Mouse (Mus musculus) intestine, embryonic 16.5 days (tissue): ENCODE results near the gene Oprd1. TPM values are rescaled to one million over a fixed set of nuclear protein-coding genes. Genes with fewer than 3 reads are reported as not detected.

ENCODE experiments used
- ATAC-seq: fragments of 200-750 bp; cut with Nextera tagmentation; 2 replicates; pipeline ENCODE4 v1.8.0; 2017; ENCODE audit warnings: moderate TSS enrichment, moderate library complexity
- H3K27ac ChIP-seq: fragments of 300-500 bp; sonication (generic); 2 replicates; pipeline ENCODE4 v1.5.1; 2014; ENCODE audit warnings: mild to moderate bottlenecking, low read length
- H3K27me3 ChIP-seq: fragments of 300-500 bp; sonication (generic); replicated peaks from 2 replicates; pipeline ENCODE4 v1.6.1; 2014; ENCODE audit warnings: low read length, control low read depth, mixed read lengths; ENCODE audit not compliant: control insufficient read depth, insufficient read depth
- H3K36me3 ChIP-seq: fragments of 300-500 bp; sonication (generic); 2 replicates; pipeline ENCODE4 v1.6.1; 2014; ENCODE audit warnings: low read length, control low read depth; ENCODE audit not compliant: control insufficient read depth, insufficient read depth
- H3K4me1 ChIP-seq: fragments of 300-500 bp; sonication (generic); 2 replicates; pipeline ENCODE4 v1.6.1; 2014; ENCODE audit warnings: low read length, control low read depth, mixed read lengths; ENCODE audit not compliant: control insufficient read depth, insufficient read depth
- H3K4me2 ChIP-seq: fragments of 300-500 bp; sonication (generic); 2 replicates; pipeline ENCODE4 v1.6.1; 2014; ENCODE audit warnings: low read depth, low read length, control low read depth
- H3K4me3 ChIP-seq: fragments of 300-500 bp; sonication (generic); 2 replicates; pipeline ENCODE4 v1.5.1; 2014; ENCODE audit warnings: mild to moderate bottlenecking, low read length
- H3K9ac ChIP-seq: fragments of 300-500 bp; sonication (generic); 2 replicates; pipeline ENCODE4 v1.6.1; 2014; ENCODE audit warnings: low read depth, low read length
- H3K9me3 ChIP-seq: fragments of 300-500 bp; sonication (generic); 2 replicates; pipeline ENCODE4 v1.6.1; 2016; ENCODE audit warnings: low read length, control low read depth; ENCODE audit not compliant: control insufficient read depth
- WGBS: fragments of 180-500 bp; shearing (Covaris S2); extraction: QIAGEN DNeasy Blood & Tissue Kit; methylation state at CpG from one replicate; pipeline ENCODE4 v1.1.7; 2014; 5-methylcytosine and 5-hydroxymethylcytosine counted together
- polyA plus RNA-seq: library from polyadenylated mRNA; unstranded; fragments of >200 nt; fragmentation: Nextera tagmentation; extraction: Ambion mirVana; gene quantifications from 2 replicates; pipeline ENCODE4 v1.2.1, GENCODE M21; 2015

Gene Oprd1
- 0.22 and 0.26 TPM in 2 replicates for polyA plus RNA-seq

DNA sequence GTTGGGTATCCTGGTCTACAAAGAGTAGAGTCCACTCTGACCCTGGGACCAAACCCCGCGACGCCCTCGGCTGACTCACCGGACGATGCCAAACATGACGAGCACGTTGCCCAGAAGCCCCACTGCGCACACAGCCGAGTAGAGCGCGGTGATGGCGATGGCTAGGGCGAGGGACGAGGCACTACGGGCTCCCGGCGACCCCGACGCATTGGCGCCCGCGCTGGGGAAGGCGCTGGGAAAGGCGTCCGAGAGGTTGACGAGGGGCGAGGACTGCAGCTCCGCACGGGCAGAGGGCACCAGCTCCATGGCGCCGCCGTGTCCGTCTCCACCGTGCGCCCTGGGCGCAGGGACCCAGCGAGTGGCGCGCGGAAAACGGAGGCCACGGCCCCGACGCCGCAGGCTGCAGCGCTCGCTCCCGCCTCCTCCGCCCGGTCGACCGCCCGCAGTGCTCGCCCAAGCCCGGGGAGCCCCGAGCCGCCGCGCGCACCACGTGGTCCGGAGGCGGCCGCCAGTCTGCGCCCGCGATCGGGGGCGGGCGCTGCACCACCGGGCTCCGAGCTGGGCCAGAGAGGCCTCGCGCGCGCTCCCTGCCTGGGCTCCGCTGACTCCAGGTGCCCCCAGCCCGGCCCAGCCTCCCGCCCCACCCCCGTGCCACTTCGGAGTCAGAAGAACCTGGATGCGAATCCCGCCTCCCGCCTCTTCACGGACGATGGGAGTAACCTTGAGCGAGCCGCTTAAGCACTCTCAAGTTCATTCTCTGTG is at the start of gene Oprd1:
Gene Oprd1 (minus strand): TSS at position 407 of the 762 bp plus-strand sequence.
- Histone ChIP-seq H3K27ac (no peak within 1 kb of the TSS), H3K4me3 (peak within 1 kb of the TSS; percentile 50), H3K27me3 (peaks cover 24% of the 10 kb centered on the region), H3K9ac (peak within 1 kb of the TSS; percentile 56; the same call in 1 of the 2 replicates), H3K4me2 (peak within 1 kb of the TSS; percentile 91), H3K9me3 (no peaks in the 10 kb centered on the region), H3K36me3 (no peaks in the 10 kb centered on the region), H3K4me1 (peaks cover 3% of the 10 kb centered on the region; the same call in 1 of the 2 replicates)
- ATAC-seq: peak; percentile 58
- WGBS: under 1% methylated on average over 84 of the region's 89 CpGs

DNA sequence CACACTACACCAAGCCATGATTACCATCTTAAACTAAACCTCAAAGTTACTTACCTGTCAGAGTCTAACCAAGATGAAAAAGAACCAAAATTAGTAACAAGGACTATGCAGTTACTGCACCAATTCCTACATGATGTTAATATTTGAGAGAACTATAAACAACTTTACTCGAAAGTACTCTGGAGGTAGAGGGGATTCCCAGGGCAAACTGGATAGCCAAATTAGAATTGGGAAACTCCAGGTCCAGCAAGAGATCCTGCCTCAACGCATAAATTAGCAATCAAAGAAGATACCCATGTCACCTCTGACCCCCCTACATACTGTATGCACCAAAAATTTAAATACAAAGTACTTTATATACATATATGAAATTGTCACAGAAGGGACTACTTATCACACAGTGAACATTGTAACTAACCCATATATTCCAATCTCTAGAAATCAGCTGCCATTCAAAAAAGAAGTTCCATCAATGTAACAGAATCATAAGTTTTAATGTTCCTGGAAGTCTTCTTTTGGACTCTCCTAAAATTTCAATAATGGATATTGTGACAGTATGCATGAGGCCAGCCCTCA is 43.6 kb upstream of the Oprd1 start:
- 90% methylated on average over 2 of the region's 2 CpGs for WGBS
- no peak overlapping the region for H3K4me2 ChIP-seq
- no peak overlapping the region for H3K27ac ChIP-seq
- no peaks in the 10 kb centered on the region for H3K27me3 ChIP-seq
- H3K4me1 ChIP-seq: no peaks in the 10 kb centered on the region
- H3K4me3 ChIP-seq: no peak overlapping the region
- peaks cover 6% of the 10 kb centered on the region; the same call in 1 of the 2 replicates for H3K36me3 ChIP-seq
- ATAC-seq: no peak
- H3K9ac ChIP-seq: no peak overlapping the region
- no peaks in the 10 kb centered on the region for H3K9me3 ChIP-seq

DNA sequence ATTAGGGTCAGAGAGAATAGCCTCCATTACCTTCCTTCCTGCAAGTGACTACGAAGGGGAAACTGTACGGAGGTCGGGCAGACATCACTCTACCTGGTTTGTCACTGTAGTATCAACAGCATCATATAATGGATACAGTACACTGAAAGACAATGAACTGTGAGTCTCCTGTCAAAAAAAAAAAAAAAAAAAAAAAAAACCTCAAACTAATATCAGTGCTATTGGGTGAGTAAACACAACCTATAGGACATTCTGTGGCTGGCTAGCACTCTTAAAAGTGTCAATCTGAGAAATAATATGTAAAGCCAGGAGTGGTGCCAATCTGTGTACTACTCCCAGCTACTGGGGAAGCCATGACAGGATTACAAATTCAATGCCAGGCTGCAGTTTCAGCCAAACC is 38.9 kb upstream of the Oprd1 start:
- Histone ChIP-seq H3K27ac (no peak overlapping the region), H3K9ac (no peak overlapping the region), H3K4me3 (no peak overlapping the region), H3K9me3 (no peaks in the 10 kb centered on the region), H3K27me3 (no peaks in the 10 kb centered on the region), H3K36me3 (peaks cover 6% of the 10 kb centered on the region; the same call in 1 of the 2 replicates), H3K4me1 (no peaks in the 10 kb centered on the region), H3K4me2 (no peak overlapping the region)
- no peak for ATAC-seq
- WGBS: 87% methylated on average over 3 of the region's 3 CpGs

DNA sequence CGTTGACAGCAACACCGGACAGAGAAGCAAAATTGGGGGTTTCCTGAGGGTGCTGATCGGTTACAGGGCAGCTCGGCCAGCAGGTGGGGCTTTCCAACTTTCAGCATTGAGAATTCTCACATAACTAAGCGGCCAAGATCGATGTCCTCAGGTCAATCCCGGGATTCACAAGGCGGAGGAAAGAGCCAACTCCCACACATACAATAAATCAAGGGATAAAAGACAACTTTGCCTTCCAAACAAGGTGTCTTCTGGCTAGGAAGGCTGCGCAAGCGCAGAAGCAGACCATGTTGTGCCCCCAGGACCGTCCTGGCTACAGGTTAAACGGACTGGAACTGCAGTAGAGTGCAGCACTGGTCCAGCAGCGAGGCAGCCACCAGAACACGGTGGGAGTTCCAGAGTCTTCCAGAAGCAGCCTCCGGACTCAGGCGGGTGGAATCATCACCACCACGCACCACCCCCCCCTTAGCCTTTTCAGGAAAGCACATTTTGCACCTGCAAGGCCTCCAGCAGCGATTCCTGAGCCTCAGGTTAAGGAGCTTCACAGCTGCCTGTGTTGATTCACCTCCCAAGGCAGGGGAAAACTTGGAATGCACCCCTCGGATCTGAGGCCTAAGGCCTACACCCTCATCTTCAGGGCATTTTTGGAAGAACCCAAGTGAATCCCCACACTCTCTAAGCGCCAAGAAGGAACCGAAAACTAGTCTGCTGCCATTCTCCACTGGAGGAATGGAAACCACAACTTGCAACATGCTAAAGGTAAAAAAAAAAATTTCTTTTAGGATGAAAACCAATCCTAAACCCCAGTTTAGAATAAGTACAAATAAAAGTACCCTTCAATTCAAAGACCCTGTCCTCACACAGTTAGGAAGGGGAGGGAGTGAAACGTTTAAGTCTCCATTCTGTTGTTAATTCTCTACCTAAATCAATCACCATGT is 37.7 kb upstream of the Oprd1 start:
- ATAC-seq: no peak
- H3K27ac ChIP-seq: no peak overlapping the region
- WGBS: 56% methylated on average over 22 of the region's 22 CpGs

DNA sequence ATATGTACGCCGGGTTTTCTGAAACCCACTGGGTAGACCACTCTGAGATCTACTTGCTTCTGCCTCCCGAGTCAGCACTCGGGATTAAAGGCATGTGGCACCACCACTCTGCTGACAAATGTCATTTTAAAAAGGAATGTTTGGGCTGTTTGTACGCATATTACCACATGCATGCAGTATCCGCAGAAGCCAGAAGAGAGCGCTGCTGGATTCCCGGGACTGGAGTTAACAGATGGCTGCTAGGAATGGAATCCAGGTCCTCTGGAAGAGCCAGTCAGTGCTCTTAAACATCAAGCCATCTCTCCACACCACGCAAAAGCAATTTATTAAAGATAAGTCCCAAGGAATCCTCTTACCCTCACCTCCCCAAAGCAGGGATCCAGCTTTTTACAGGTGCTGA is 36.4 kb upstream of the Oprd1 start:
- no peaks in the 10 kb centered on the region for H3K27me3 ChIP-seq
- H3K36me3 ChIP-seq: peaks cover 5% of the 10 kb centered on the region; the same call in 1 of the 2 replicates
- H3K4me3 ChIP-seq: no peak overlapping the region
- no peaks in the 10 kb centered on the region for H3K4me1 ChIP-seq
- H3K9ac ChIP-seq: no peak overlapping the region
- H3K4me2 ChIP-seq: no peak overlapping the region
- ATAC-seq: no peak
- no peak overlapping the region for H3K27ac ChIP-seq
- 73% methylated on average over 9 of the region's 9 CpGs for WGBS
- no peaks in the 10 kb centered on the region for H3K9me3 ChIP-seq

More for the DNA sequence above, 37.7 kb upstream of the Oprd1 start:
- no peak overlapping the region for H3K9ac ChIP-seq
- peaks cover 6% of the 10 kb centered on the region; the same call in 1 of the 2 replicates for H3K36me3 ChIP-seq
- no peaks in the 10 kb centered on the region for H3K27me3 ChIP-seq
- no peak overlapping the region for H3K4me2 ChIP-seq
- H3K9me3 ChIP-seq: no peaks in the 10 kb centered on the region
- H3K4me1 ChIP-seq: no peaks in the 10 kb centered on the region
- no peak overlapping the region for H3K4me3 ChIP-seq

DNA sequence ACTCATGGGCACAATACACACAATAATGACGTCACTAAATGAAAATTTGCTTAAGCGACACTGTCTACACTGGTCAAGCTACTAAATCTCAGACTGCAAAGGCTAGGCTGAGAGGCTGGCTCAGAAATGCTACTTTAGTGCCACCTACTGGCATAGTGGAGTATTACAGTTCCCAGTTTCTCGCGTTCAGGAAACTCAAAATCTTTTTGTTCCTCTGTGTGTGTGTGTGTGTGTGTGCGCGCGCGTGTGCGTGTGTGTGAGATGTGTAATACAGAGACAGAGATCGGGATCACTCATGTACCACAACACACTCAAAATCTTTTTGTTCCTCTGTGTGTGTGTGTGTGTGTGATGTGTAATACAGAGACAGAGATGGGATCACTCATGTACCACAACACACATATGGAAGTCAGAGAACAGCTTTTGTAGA is 34.4 kb upstream of the Oprd1 start:
- peak; percentile 80 for ATAC-seq
- WGBS: 6% methylated on average over 10 of the region's 10 CpGs
- H3K4me2 ChIP-seq: no peak overlapping the region

DNA sequence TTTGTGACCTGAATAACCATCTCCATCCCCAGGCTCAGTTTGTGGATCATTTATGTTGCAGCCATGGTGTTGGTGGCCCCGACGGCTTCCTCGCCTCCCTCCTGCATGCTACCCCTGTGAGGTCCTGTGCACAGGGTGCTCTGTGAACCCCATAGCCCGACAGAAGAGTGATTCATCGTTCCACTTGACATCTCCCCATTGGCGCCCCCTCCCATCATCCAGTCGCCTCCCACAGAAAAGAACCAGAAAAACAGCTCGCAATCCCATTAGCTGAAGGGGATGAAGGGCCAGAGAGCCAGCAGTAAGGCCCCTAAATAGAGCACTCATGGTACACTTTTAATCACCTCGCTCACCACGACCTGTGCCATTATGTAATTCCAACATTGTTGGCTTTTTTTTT is 32.2 kb upstream of the Oprd1 start:
- no peaks in the 10 kb centered on the region for H3K27me3 ChIP-seq
- H3K9me3 ChIP-seq: no peaks in the 10 kb centered on the region
- H3K4me1 ChIP-seq: no peaks in the 10 kb centered on the region
- no peaks in the 10 kb centered on the region for H3K36me3 ChIP-seq
- WGBS: 59% methylated on average over 10 of the region's 10 CpGs
- H3K4me3 ChIP-seq: no peak overlapping the region
- no peak overlapping the region for H3K27ac ChIP-seq
- no peak for ATAC-seq
- no peak overlapping the region for H3K9ac ChIP-seq
- no peak overlapping the region for H3K4me2 ChIP-seq

More for the DNA sequence above, 34.4 kb upstream of the Oprd1 start:
- H3K36me3 ChIP-seq: no peaks in the 10 kb centered on the region
- H3K9me3 ChIP-seq: no peaks in the 10 kb centered on the region
- no peak overlapping the region for H3K4me3 ChIP-seq
- H3K4me1 ChIP-seq: no peaks in the 10 kb centered on the region
- no peaks in the 10 kb centered on the region for H3K27me3 ChIP-seq
- H3K27ac ChIP-seq: no peak overlapping the region
- H3K9ac ChIP-seq: no peak overlapping the region

DNA sequence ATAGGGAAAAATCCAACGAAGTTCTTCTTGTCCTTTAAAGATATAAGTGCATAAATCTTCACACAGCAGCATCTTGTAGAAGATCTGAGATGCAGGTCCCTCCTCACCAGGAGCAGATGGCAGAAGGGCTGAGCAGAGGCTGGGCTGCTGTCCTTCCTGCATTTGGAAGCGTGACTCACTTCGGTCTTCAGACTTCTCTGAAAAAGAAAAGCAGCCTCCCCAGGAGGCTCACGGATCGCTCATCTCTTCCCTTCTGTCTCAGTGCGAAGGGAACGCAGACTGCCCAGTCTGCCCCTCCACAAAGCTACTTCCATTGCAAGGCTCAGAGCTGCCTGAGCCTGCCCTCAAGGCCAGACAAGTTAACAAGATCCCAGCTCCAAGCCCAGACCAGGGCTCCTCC is 26.6 kb upstream of the Oprd1 start:
- no peaks in the 10 kb centered on the region for H3K36me3 ChIP-seq
- ATAC-seq: no peak
- no peaks in the 10 kb centered on the region for H3K9me3 ChIP-seq
- no peak overlapping the region for H3K27ac ChIP-seq
- no peaks in the 10 kb centered on the region for H3K27me3 ChIP-seq
- no peak overlapping the region for H3K4me3 ChIP-seq
- no peak overlapping the region for H3K9ac ChIP-seq
- WGBS: 36% methylated on average over 7 of the region's 7 CpGs
- no peak overlapping the region for H3K4me2 ChIP-seq
- peaks cover 3% of the 10 kb centered on the region; the same call in 1 of the 2 replicates for H3K4me1 ChIP-seq

DNA sequence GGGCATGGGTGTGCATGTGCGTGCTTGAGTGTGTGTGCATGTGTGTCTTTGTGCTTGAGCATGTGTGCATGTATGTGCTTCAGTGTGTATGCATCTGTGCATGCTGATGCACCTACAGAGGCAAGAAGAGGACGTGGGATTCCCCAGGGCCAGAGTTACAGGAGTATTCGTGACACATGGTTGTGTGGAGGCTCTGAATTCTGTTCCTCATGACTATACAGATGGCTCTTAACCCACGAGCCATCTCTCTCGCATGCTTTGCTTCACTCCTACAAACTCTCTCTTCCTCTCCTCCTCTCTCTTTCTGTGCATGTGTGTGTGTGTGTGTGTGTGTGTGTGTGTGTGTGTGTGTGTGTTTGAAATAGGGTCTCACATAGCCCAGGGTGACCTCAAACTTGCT is 25.5 kb upstream of the Oprd1 start:
- Histone ChIP-seq H3K4me1 (peaks cover 3% of the 10 kb centered on the region; the same call in 1 of the 2 replicates), H3K4me3 (no peak overlapping the region), H3K9ac (no peak overlapping the region), H3K27me3 (no peaks in the 10 kb centered on the region), H3K27ac (no peak overlapping the region), H3K36me3 (no peaks in the 10 kb centered on the region), H3K9me3 (no peaks in the 10 kb centered on the region), H3K4me2 (no peak overlapping the region)
- 80% methylated on average over 5 of the region's 5 CpGs for WGBS
- ATAC-seq: no peak
